Mouse (Mus musculus) neural tube, embryonic 11.5 days (tissue): Measurements from ENCODE around the gene Ndnf. TPM values are rescaled to one million over a fixed set of nuclear protein-coding genes. Genes with fewer than 3 reads are reported as not detected.

ENCODE experiments used
- polyA plus RNA-seq: library from polyadenylated mRNA; unstranded; fragments of >200 nt; fragmentation: Nextera tagmentation; extraction: Ambion mirVana; gene quantifications from 2 replicates; pipeline ENCODE4 v1.2.1, GENCODE M21; 2014

Ndnf gene
- polyA plus RNA-seq, 1 experiment from 2014 or later, result 30.1 TPM

Other genes with a start within 250 kb of the Ndnf start
- gene Tnip3, start 146.3 kb upstream of the Ndnf start, polyA plus RNA-seq, result not detected in 2 replicates
- 14.1 and 15.1 TPM in 2 replicates for gene Prdm5, start 107.4 kb downstream of the Ndnf start, polyA plus RNA-seq